Mouse (Mus musculus): ENCODE results near the gene Pmepa1.

- TF ChIP-seq EP300 (IDR thresholded peaks at IDR 0.05; ENCODE audit: low read depth in 1 of 2, low read length in 2 of 2) (no peak), CTCF (IDR thresholded peaks at IDR 0.05 in 2 of 3, conservative IDR thresholded peaks at IDR 0.05 in 1 of 3; ENCODE audit: control insufficient read depth in 1 of 3, insufficient read depth in 1 of 3, low read depth in 2 of 3, low read length in 3 of 3, poor library complexity in 1 of 3, severe bottlenecking in 1 of 3) (no peak), USF1 (IDR thresholded peaks at IDR 0.05; ENCODE audit: low read depth, low read length) (no peak), POLR2A (IDR thresholded peaks at IDR 0.05; ENCODE audit: control insufficient read depth in 1 of 2, insufficient read depth in 1 of 2, low read depth in 1 of 2, low read length in 2 of 2, poor library complexity in 1 of 2) (no peak), NRF1 (IDR thresholded peaks at IDR 0.05; ENCODE audit: insufficient read depth, low read depth, low read length, poor library complexity, severe bottlenecking) (no peak), GATA1 (IDR thresholded peaks at IDR 0.05; ENCODE audit: low read depth, low read length) (no peak), ZKSCAN1 (IDR thresholded peaks at IDR 0.05; ENCODE audit: low read depth, low read length) (no peak)
Measured at GRCm38 (mm10) chr2:173232065-173232765, 44.1 kb downstream of the Pmepa1 start.

All from MEL (cell line).